Mouse (Mus musculus) thymus, postnatal 36 days (tissue): ENCODE results near the gene Gm28048.

Experiments
- DNase-seq, 2 experiments: peaks; one replicate each; pipeline ENCODE4 v3.0.0; 2022; ENCODE audit warnings: mixed read lengths in 2 of 2

The Gm28048 gene

DNA sequence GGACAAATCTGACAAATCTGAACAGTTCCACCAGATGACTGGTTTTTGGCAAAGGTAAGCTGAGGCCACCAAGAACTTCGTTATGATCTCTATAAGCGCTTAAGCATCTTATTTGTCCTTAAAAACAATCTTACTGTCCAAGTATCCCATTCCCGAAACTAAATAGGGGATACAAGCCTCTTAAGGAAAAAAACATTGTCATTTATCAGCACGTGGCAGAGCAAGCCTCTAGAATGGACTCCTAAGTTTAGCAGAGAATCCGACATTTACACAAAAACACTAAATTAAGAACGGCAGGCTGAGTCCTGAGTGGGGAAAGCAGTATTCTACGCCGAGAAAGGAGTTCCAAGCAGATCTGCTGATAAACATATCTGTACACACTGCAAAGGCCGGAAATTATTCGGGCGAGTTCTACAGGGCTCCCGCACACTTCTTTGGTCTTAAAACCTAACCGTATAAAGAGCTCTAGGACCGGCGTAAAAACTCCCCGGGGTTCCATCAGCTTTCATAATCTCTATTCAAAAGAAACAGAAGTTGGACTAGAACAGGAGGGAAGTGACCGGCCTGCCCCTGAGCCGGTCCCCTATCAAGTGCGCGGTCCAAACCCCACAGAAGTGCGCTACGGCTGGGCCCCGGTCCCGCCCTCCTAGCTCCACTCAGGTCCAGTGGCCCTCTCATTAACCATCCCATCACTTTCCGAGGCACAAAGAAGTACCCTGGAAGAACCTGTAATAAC lies 124.0 kb downstream of the Gm28048 start:
- DNase-seq = peak; percentile 44 to 47

GRCm38 (mm10) chr11:22857106-22857704 lies 124.7 kb downstream of the Gm28048 start:
- DNase-seq = no peak

GRCm38 (mm10) chr11:22856371-22856965 lies 125.4 kb downstream of the Gm28048 start:
- DNase-seq = no peak

DNA sequence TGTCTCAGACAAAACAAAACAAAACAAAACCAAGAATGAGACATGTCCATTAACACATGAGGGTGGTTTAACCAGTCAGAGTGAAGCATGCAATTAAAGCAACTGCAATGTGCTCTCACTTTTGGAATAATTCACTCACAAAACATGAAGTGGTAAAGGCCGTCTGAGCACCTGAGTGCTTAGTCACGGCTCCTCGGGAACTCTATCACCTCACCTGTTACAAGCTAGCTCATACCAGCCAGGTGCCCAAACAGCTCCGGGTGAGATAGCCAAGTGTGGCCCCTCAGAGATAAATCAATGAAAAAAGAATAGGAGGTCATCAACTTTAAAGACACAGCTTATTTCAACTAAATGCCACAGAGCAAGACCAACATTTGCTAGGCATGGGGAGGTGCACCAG lies 127.3 kb downstream of the Gm28048 start:
- no peak for DNase-seq

DNA sequence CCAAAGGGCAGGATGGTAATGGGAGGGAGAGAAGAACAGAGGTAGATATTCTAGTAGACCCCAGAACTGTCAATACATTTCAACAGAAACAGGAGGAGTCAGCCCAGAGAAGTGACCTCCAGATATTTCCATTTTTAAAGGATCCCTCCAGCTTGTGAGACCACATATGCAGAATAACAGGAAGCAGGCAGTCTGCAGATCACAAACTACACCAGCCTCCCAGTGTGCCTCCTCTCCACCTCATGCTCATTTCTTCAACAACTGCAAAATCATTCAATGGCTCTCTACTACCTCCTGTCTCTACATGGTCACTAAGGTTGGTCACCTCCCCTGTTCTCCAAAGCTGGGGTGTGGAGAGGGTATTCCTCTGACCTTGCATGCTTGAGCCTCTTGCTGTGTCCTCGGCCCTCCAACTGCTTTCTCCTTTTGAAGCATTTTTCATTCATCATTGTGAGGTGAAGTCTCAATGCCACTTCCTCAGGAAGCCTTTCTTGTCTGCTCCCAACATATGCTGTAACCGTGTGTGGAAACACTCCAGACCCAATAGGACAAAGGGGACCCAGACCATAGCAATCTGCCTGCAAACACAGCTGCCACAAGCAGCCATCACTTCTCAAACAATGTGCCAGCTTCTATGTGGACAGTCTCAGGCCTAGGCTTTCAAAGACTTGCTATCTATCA lies 128.3 kb downstream of the Gm28048 start:
- DNase-seq = peak in 1 of 2 experiments; percentile 57

- DNase-seq = no peak
Measured at GRCm38 (mm10) chr11:22852510-22852909, 129.4 kb downstream of the Gm28048 start.

- peak in 1 of 2 experiments; percentile 56 for DNase-seq
Measured at GRCm38 (mm10) chr11:22851416-22851815, 130.5 kb downstream of the Gm28048 start.

GRCm38 (mm10) chr11:22850077-22850476 lies 131.8 kb downstream of the Gm28048 start:
- no peak for DNase-seq

DNA sequence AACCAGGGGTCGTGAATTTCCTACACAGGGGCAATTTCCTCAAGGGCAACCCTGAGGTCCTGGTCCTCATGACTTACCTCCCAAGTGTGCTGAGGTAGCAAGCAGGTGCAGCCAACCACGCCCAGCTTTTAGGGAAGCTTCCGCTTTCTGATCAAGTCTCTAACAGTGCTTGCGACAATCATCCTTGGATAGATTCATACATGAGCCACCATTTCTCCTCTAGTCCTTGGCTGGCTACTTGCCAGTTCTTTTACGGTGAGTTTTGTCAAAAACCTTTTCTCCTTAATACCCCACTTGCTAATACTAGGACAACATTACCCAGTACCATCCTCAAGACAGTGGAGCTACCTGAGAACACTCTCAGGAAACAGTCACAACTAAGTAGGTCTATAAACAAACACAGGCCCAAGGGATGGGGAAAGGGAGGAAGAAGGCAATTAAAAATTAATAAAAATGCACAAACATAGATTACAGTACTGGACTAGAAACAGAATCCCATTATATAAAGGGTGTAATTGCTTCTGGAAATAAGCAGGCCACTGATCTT lies 133.2 kb downstream of the Gm28048 start:
- DNase-seq = no peak

GRCm38 (mm10) chr11:22847732-22848648 lies 133.9 kb downstream of the Gm28048 start:
- no peak for DNase-seq

DNA sequence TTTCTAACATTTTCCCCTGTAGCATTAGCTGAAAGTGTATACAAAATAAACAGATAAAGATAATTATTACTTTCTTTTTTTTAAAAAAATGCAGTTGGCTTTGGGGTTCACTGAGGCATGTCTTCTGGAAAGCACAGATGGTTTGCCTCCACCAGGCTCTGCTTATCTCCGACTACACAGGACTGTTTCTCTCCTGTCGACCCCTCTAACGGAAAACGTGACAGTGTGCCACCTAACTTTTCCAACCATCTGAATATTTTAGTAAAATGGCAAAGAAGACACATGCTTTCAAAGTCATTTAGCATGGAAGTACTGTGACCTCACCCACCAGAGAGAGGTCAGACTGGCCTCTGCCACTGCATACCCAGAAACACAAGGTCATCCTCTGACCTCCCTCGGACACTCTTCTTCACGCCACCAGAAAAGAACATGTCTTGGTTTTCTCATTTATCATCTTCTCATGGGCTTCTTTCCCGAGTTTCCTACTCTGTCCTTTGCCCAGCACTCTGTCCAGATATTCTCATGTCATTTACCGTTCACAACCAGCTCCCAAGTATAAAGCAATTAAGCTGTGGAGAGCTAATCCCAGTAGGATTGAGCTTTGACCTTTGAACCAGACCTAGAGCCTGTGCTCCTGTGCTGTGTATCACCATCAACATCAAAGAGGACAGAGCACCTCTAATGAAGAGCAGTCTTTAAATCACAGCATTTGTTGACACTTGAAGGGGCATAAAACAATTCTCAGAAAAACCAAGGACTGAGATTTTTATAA lies 134.7 kb downstream of the Gm28048 start:
- no peak for DNase-seq

- DNase-seq = peak; percentile 50 to 57
Measured at GRCm38 (mm10) chr11:22846093-22846835, 135.6 kb downstream of the Gm28048 start.

GRCm38 (mm10) chr11:22844754-22845718 lies 136.9 kb downstream of the Gm28048 start:
- DNase-seq = no peak

- no peak for DNase-seq
Measured at GRCm38 (mm10) chr11:22839456-22839855, 142.4 kb downstream of the Gm28048 start.

GRCm38 (mm10) chr11:22838361-22838760 lies 143.5 kb downstream of the Gm28048 start:
- DNase-seq = no peak

DNA sequence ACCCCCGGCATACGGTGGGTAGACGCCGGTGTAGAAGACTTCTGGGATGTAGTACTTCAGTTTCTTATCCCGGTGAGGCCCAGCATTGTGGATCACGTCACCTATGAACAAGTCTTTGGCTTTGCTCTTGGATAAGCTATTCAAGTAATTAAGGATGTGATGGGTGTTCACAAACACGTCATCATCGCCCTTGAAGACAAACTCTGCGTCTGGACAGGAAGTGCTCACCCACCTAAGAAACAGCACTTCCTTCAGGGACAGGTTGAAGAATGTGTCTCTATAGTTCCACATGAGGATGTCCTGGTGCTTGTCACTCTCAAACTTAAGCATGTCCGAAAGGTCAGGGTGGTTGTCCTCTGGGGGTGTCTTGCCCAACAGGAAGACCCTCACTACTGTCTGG lies 145.6 kb downstream of the Gm28048 start:
- no peak for DNase-seq

DNA sequence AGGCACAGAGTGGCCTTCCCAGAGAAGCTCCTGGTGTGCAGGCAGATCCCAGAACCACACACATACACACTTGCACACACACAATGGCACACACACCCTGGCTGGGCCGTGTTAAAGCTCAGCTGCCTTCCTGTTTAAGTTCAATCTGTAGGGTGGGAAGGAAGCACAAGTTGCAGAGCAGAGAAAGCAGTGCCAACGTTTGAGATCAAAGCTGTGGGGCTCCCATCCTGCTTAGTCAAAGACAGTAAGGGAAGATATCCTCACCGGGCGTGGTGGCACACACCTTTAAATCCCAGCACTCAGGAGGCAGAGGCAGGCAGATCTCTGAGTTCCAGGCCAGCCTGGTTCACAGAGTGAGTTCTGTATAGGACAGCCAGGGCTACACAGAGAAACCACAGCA lies 149.3 kb downstream of the Gm28048 start:
- no peak for DNase-seq

GRCm38 (mm10) chr11:22831916-22832315 lies 150.0 kb downstream of the Gm28048 start:
- no peak for DNase-seq

- DNase-seq = no peak
Measured at GRCm38 (mm10) chr11:22830684-22831083, 151.2 kb downstream of the Gm28048 start.
